Mouse (Mus musculus) small intestine, adult 2 months (tissue): ENCODE results near the gene Pus10.

Source experiments
- CTCF ChIP-seq: fragments of 200-500 bp; IDR thresholded peaks from 2 replicates; pipeline ENCODE4 v1.5.1; 2012; ENCODE audit warnings: low read depth, mild to moderate bottlenecking, control low read depth, inconsistent platforms, low read length, moderate library complexity, mixed read lengths; ENCODE audit not compliant: insufficient replicate concordance, insufficient read length; ENCODE audit errors: extremely low read depth
- POLR2A ChIP-seq: fragments of 200-500 bp; IDR thresholded peaks from 2 replicates; pipeline ENCODE4 v1.6.1; 2012; ENCODE audit warnings: low read depth, mild to moderate bottlenecking, control low read depth, inconsistent platforms, low read length, moderate library complexity

- TF ChIP-seq CTCF (no peak), POLR2A (no peak)
Measured at GRCm38 (mm10) chr11:23772471-23772870, 107.0 kb downstream of the Pus10 start.
